Mouse (Mus musculus): ENCODE data around the gene Mars.
A peak's percentile ranks its signal among the peaks of the same experiment; 100 is the strongest.

Mars gene

GRCm38 (mm10) chr10:127287271-127287935 is 24.2 kb downstream of the Mars start:
- no peak for DNase-seq (ENCODE audit: extremely low spot score, low spot score)

- DNase-seq (ENCODE audit: extremely low spot score, low spot score), result peak; percentile 50
These were observed 24.9 kb downstream of the Mars start for GRCm38 (mm10) chr10:127286730-127287129.

GRCm38 (mm10) chr10:127286194-127286593 is 25.4 kb downstream of the Mars start:
- no peak for DNase-seq (ENCODE audit: extremely low spot score, low spot score)

GRCm38 (mm10) chr10:127285644-127286043 is 25.9 kb downstream of the Mars start:
- DNase-seq (ENCODE audit: extremely low spot score, low spot score), result no peak

GRCm38 (mm10) chr10:127284724-127285500 is 26.7 kb downstream of the Mars start:
- DNase-seq (ENCODE audit: extremely low spot score, low spot score), result no peak

GRCm38 (mm10) chr10:127284105-127284622 is 27.4 kb downstream of the Mars start:
- no peak for DNase-seq (ENCODE audit: extremely low spot score, low spot score)

GRCm38 (mm10) chr10:127282620-127283215 is 28.9 kb downstream of the Mars start:
- DNase-seq (ENCODE audit: extremely low spot score, low spot score), result no peak

- no peak for DNase-seq (ENCODE audit: extremely low spot score, low spot score)
These were observed 30.3 kb downstream of the Mars start for GRCm38 (mm10) chr10:127281316-127281715.

GRCm38 (mm10) chr10:127279730-127280129 is 31.9 kb downstream of the Mars start:
- DNase-seq (ENCODE audit: extremely low spot score, low spot score), result no peak

GRCm38 (mm10) chr10:127274261-127275022 is 37.1 kb downstream of the Mars start:
- no peak for DNase-seq (ENCODE audit: extremely low spot score, low spot score)

- DNase-seq (ENCODE audit: extremely low spot score, low spot score), result no peak
These were observed 39.2 kb downstream of the Mars start for GRCm38 (mm10) chr10:127272371-127272770.

GRCm38 (mm10) chr10:127269884-127270283 is 41.7 kb downstream of the Mars start:
- DNase-seq (ENCODE audit: extremely low spot score, low spot score), result no peak

GRCm38 (mm10) chr10:127269036-127269435 is 42.5 kb downstream of the Mars start:
- DNase-seq (ENCODE audit: extremely low spot score, low spot score), result no peak

GRCm38 (mm10) chr10:127268401-127268800 is 43.2 kb downstream of the Mars start:
- no peak for DNase-seq (ENCODE audit: extremely low spot score, low spot score)

GRCm38 (mm10) chr10:127267318-127267717 is 44.3 kb downstream of the Mars start:
- no peak for DNase-seq (ENCODE audit: extremely low spot score, low spot score)

- peak; percentile 91 for DNase-seq (ENCODE audit: extremely low spot score, low spot score)
These were observed 45.2 kb downstream of the Mars start, which contains the start of gene Dctn2 for GRCm38 (mm10) chr10:127266112-127267091. Dctn2 (plus strand) TSS chr10:127266368.

GRCm38 (mm10) chr10:127265727-127266111 is 45.9 kb downstream of the Mars start:
- no peak for DNase-seq (ENCODE audit: extremely low spot score, low spot score)

GRCm38 (mm10) chr10:127264971-127265370 is 46.6 kb downstream of the Mars start:
- no peak for DNase-seq (ENCODE audit: extremely low spot score, low spot score)

GRCm38 (mm10) chr10:127264336-127264735 is 47.2 kb downstream of the Mars start:
- DNase-seq (ENCODE audit: extremely low spot score, low spot score), result no peak

- DNase-seq (ENCODE audit: extremely low spot score, low spot score), result no peak
These were observed 48.0 kb downstream of the Mars start for GRCm38 (mm10) chr10:127263631-127264030.
